Mouse (Mus musculus) lung, embryonic 16.5 days (tissue): ENCODE data around the gene Mthfsd. TPM values are rescaled to one million over a fixed set of nuclear protein-coding genes. Genes with fewer than 3 reads are reported as not detected.

ENCODE experiments used
- ATAC-seq: fragments of 200-750 bp; cut with Nextera tagmentation; 2 replicates; pipeline ENCODE4 v1.8.0; 2017; ENCODE audit warnings: low read depth, mild to moderate bottlenecking, moderate library complexity
- H3K27ac ChIP-seq: fragments of 300-500 bp; sonication (generic); 2 replicates; pipeline ENCODE4 v1.5.1; 2014; ENCODE audit warnings: mild to moderate bottlenecking, control low read depth, low read length
- H3K27me3 ChIP-seq: fragments of 300-500 bp; sonication (generic); 2 replicates; pipeline ENCODE4 v1.6.1; 2014; ENCODE audit warnings: low read depth, low read length, mixed read lengths; ENCODE audit not compliant: control insufficient read depth, insufficient read depth
- H3K36me3 ChIP-seq: fragments of 300-500 bp; sonication (generic); 2 replicates; pipeline ENCODE4 v1.6.1; 2014; ENCODE audit warnings: low read length; ENCODE audit not compliant: control insufficient read depth, insufficient read depth
- H3K4me1 ChIP-seq: fragments of 300-500 bp; sonication (generic); replicated peaks from 2 replicates; pipeline ENCODE4 v1.6.1; 2014; ENCODE audit warnings: low read length, mixed read lengths; ENCODE audit not compliant: control insufficient read depth, insufficient read depth
- H3K4me2 ChIP-seq: fragments of 300-500 bp; sonication (generic); 2 replicates; pipeline ENCODE4 v1.6.1; 2014; ENCODE audit warnings: low read depth, low read length, control low read depth
- H3K4me3 ChIP-seq: fragments of 300-500 bp; sonication (generic); 2 replicates; pipeline ENCODE4 v1.5.1; 2014; ENCODE audit warnings: mild to moderate bottlenecking, low read length, control low read depth
- H3K9ac ChIP-seq: fragments of 300-500 bp; sonication (generic); 2 replicates; pipeline ENCODE4 v1.6.1; 2014; ENCODE audit warnings: low read length, control low read depth
- H3K9me3 ChIP-seq: fragments of 300-500 bp; sonication (generic); 2 replicates; pipeline ENCODE4 v1.6.1; 2016; ENCODE audit warnings: low read length; ENCODE audit not compliant: control insufficient read depth
- WGBS: fragments of 180-500 bp; shearing (Covaris S2); extraction: QIAGEN DNeasy Blood & Tissue Kit; methylation state at CpG from one replicate; pipeline ENCODE4 v1.1.7; 2014; 5-methylcytosine and 5-hydroxymethylcytosine counted together
- polyA plus RNA-seq: library from polyadenylated mRNA; unstranded; fragments of >200 nt; fragmentation: Nextera tagmentation; extraction: Ambion mirVana; gene quantifications from 2 replicates; pipeline ENCODE4 v1.2.1, GENCODE M21; 2015

The Mthfsd gene
- polyA plus RNA-seq, 1 experiment from 2014 or later: 50.6 TPM

GRCm38 (mm10) chr8:121086004-121086900, 21.9 kb downstream of the Mthfsd start:
- Histone ChIP-seq H3K9ac (peak overlapping the region; percentile 83), H3K27me3 (peaks cover 71% of the 10 kb centered on the region), H3K9me3 (no peaks in the 10 kb centered on the region), H3K27ac (peak overlapping the region; percentile 99), H3K4me3 (peak overlapping the region; percentile 57), H3K4me2 (peak overlapping the region; percentile 79), H3K4me1 (peaks cover 6% of the 10 kb centered on the region), H3K36me3 (no peaks in the 10 kb centered on the region)
- ATAC-seq: no peak
- WGBS: 9% methylated on average over 19 of the region's 19 CpGs

GRCm38 (mm10) chr8:121085561-121085960, 22.6 kb downstream of the Mthfsd start:
- Histone ChIP-seq H3K4me1 (peaks cover 4% of the 10 kb centered on the region), H3K4me2 (peak overlapping the region; percentile 79), H3K27me3 (peaks cover 66% of the 10 kb centered on the region), H3K9ac (peak overlapping the region; percentile 83), H3K9me3 (no peaks in the 10 kb centered on the region), H3K27ac (peak overlapping the region; percentile 99), H3K4me3 (peak overlapping the region; percentile 57), H3K36me3 (no peaks in the 10 kb centered on the region)
- 21% methylated on average over 3 of the region's 3 CpGs for WGBS
- no peak for ATAC-seq

- H3K27me3 ChIP-seq: peaks cover 64% of the 10 kb centered on the region
- H3K27ac ChIP-seq: peak overlapping the region; percentile 99
- peak overlapping the region; percentile 57 for H3K4me3 ChIP-seq
- WGBS: 1% methylated on average over 30 of the region's 30 CpGs
- H3K9me3 ChIP-seq: no peaks in the 10 kb centered on the region
- H3K36me3 ChIP-seq: no peaks in the 10 kb centered on the region
- peak overlapping the region; percentile 79 for H3K4me2 ChIP-seq
- H3K9ac ChIP-seq: peak overlapping the region; percentile 83
- H3K4me1 ChIP-seq: peaks cover 2% of the 10 kb centered on the region; the same call in 1 of the 2 replicates
- no peak for ATAC-seq
These were observed 23.2 kb downstream of the Mthfsd start for GRCm38 (mm10) chr8:121085011-121085410.

- Histone ChIP-seq H3K4me1 (peaks cover 2% of the 10 kb centered on the region; the same call in 1 of the 2 replicates), H3K9me3 (no peaks in the 10 kb centered on the region), H3K9ac (peak within 1 kb of the TSS; percentile 83), H3K36me3 (no peaks in the 10 kb centered on the region), H3K27me3 (peaks cover 62% of the 10 kb centered on the region), H3K4me2 (peak within 1 kb of the TSS; percentile 79), H3K4me3 (peak within 1 kb of the TSS; percentile 57), H3K27ac (peak within 1 kb of the TSS; percentile 99)
- under 1% methylated on average over 56 of the region's 83 CpGs for WGBS
- ATAC-seq: peak; percentile 85
These were observed 23.8 kb downstream of the Mthfsd start, which contains the start of gene Foxf1 for GRCm38 (mm10) chr8:121084210-121084951. Gene Foxf1, plus strand, starts transcription at chr8:121084386.

- H3K9me3 ChIP-seq: no peaks in the 10 kb centered on the region
- peak overlapping the region; percentile 83 for H3K9ac ChIP-seq
- ATAC-seq: no peak
- peaks cover 2% of the 10 kb centered on the region; the same call in 1 of the 2 replicates for H3K4me1 ChIP-seq
- H3K36me3 ChIP-seq: no peaks in the 10 kb centered on the region
- peaks cover 57% of the 10 kb centered on the region for H3K27me3 ChIP-seq
- H3K4me3 ChIP-seq: peak overlapping the region; percentile 57
- WGBS: 2% methylated on average over 8 of the region's 27 CpGs
- H3K4me2 ChIP-seq: peak overlapping the region; percentile 79
- peak overlapping the region; percentile 99 for H3K27ac ChIP-seq
These were observed 24.3 kb downstream of the Mthfsd start for GRCm38 (mm10) chr8:121083936-121084209.

- Histone ChIP-seq H3K9ac (peak overlapping the region; percentile 83), H3K36me3 (no peaks in the 10 kb centered on the region), H3K27me3 (peaks cover 54% of the 10 kb centered on the region), H3K9me3 (no peaks in the 10 kb centered on the region), H3K4me2 (peak overlapping the region; percentile 79), H3K4me1 (peaks cover 2% of the 10 kb centered on the region; the same call in 1 of the 2 replicates), H3K4me3 (peak overlapping the region; percentile 57), H3K27ac (peak overlapping the region; percentile 99)
- WGBS: under 1% methylated on average over 86 of the region's 89 CpGs
- ATAC-seq: peak; percentile 85
These were observed 24.9 kb downstream of the Mthfsd start for GRCm38 (mm10) chr8:121083093-121083935.

GRCm38 (mm10) chr8:121082218-121083092, 25.7 kb downstream of the Mthfsd start:
- H3K27me3 ChIP-seq: peaks cover 62% of the 10 kb centered on the region
- peak overlapping the region; percentile 99 for H3K27ac ChIP-seq
- H3K9ac ChIP-seq: peak overlapping the region; percentile 83
- H3K4me1 ChIP-seq: peaks cover 2% of the 10 kb centered on the region; the same call in 1 of the 2 replicates
- peak overlapping the region; percentile 79 for H3K4me2 ChIP-seq
- H3K36me3 ChIP-seq: no peaks in the 10 kb centered on the region
- ATAC-seq: no peak
- WGBS: 1% methylated on average over 57 of the region's 57 CpGs
- H3K9me3 ChIP-seq: no peaks in the 10 kb centered on the region
- H3K4me3 ChIP-seq: peak overlapping the region; percentile 57

- 8% methylated on average over 7 of the region's 7 CpGs for WGBS
- Histone ChIP-seq H3K4me3 (peak overlapping the region; percentile 57), H3K27ac (peak overlapping the region; percentile 99)
These were observed 26.8 kb downstream of the Mthfsd start for GRCm38 (mm10) chr8:121081398-121081797.

More at GRCm38 (mm10) chr8:121081398-121081797, 26.8 kb downstream of the Mthfsd start:
- Histone ChIP-seq H3K4me1 (peaks cover 2% of the 10 kb centered on the region; the same call in 1 of the 2 replicates), H3K27me3 (peaks cover 65% of the 10 kb centered on the region), H3K9me3 (no peaks in the 10 kb centered on the region), H3K9ac (peak overlapping the region; percentile 83), H3K36me3 (no peaks in the 10 kb centered on the region), H3K4me2 (peak overlapping the region; percentile 79)
- ATAC-seq: no peak
